13 mouse cellular contexts compared by ENCODE assay signal in the genomic region with DNA sequence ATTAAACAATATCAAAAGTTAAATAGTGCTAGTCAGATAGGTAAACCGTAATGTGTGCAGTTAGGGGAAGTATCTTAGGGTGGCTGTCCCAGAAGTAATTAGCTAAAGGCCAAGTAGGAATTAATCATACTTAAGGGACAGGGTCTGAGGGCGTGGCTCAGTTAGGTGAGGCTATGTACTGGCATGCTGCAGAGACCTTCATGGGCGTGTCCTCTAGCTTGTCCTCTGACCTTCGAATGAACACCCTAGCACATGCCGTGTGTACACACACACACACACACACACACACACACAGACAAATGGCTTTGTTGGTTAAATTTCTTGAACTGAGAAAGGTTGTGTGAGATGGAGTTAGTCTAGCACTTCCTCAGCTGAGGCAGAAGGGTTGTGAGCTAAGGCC.
"Had no signal": no experiment of that assay in that cellular context is flagged by ENCODE, and none has a peak within 500 bp of the region (broad histone marks: within the 10 kb centered on the region; RNA-seq: fewer than 3 reads in every experiment).

No protein-coding gene starts in this region.

- H3K4me3 ChIP-seq: kidney, embryonic 15.5 days; left cerebral cortex, adult 2 months; limb, embryonic 15.5 days; myocyte; neural tube, embryonic 12.5 days had no signal

- H3K4me2 ChIP-seq: kidney, embryonic 15.5 days; limb, embryonic 15.5 days; lung, embryonic 14.5 days; neural tube, embryonic 12.5 days had no signal

- H3K27ac ChIP-seq: kidney, embryonic 15.5 days; left cerebral cortex, adult 2 months; limb, embryonic 15.5 days; macrophage; neural tube, embryonic 12.5 days had no signal

- H3K27me3 ChIP-seq: kidney, embryonic 15.5 days; limb, embryonic 15.5 days; neural tube, embryonic 12.5 days had no signal

- H3K4me1 ChIP-seq: kidney, embryonic 15.5 days had no signal

- H3K9ac ChIP-seq: kidney, embryonic 15.5 days; limb, embryonic 15.5 days; lung, embryonic 14.5 days; neural tube, embryonic 12.5 days had no signal

- DNase-seq: kidney, adult 2 months; kidney, postnatal 14 days; lung, embryonic 14.5 days; lung, postnatal 10 days; midbrain, embryonic 14.5 days; thymus, adult 2 months; thymus, postnatal 25 days had no signal

- H3K9me3 ChIP-seq: kidney, embryonic 15.5 days; limb, embryonic 15.5 days; neural tube, embryonic 12.5 days had no signal

- H3K36me3 ChIP-seq: kidney, embryonic 15.5 days; limb, embryonic 15.5 days; neural tube, embryonic 12.5 days had no signal
